Comparison of ENCODE assay signal across 24 mouse cellular contexts in genomic region chrX:94857501-94857900, GRCm38 (mm10).
"Had no signal": no experiment of that assay in that cellular context is flagged by ENCODE, and none has a peak within 500 bp of the region (broad histone marks: within the 10 kb centered on the region; RNA-seq: fewer than 3 reads in every experiment).

No protein-coding gene starts in this region.

- H3K36me3 ChIP-seq: heart, embryonic 13.5 days; heart, embryonic 15.5 days; hindbrain, embryonic 13.5 days; hindbrain, embryonic 15.5 days; kidney, embryonic 15.5 days; limb, embryonic 13.5 days had no signal

- H3K27me3 ChIP-seq: heart, embryonic 13.5 days; heart, embryonic 15.5 days; hindbrain, embryonic 13.5 days; hindbrain, embryonic 15.5 days; limb, embryonic 13.5 days had no signal

- H3K9ac ChIP-seq: heart, embryonic 13.5 days; heart, embryonic 15.5 days; hindbrain, embryonic 13.5 days; hindbrain, embryonic 15.5 days; kidney, embryonic 15.5 days; limb, embryonic 13.5 days had no signal

- H3K4me1 ChIP-seq: heart, embryonic 13.5 days; heart, embryonic 15.5 days; hindbrain, embryonic 13.5 days; hindbrain, embryonic 15.5 days; kidney, embryonic 15.5 days; limb, embryonic 13.5 days had no signal

- H3K9me3 ChIP-seq: heart, embryonic 13.5 days; heart, embryonic 15.5 days; hindbrain, embryonic 13.5 days; hindbrain, embryonic 15.5 days; kidney, embryonic 15.5 days; limb, embryonic 13.5 days had no signal

- H3K4me3 ChIP-seq: gastrocnemius, adult 2 months; heart, adult 2 months; heart, embryonic 13.5 days; heart, embryonic 15.5 days; hindbrain, embryonic 13.5 days; hindbrain, embryonic 15.5 days; kidney, embryonic 15.5 days; limb, embryonic 13.5 days had no signal

- ATAC-seq: hindbrain, postnatal 0 days; intestine, embryonic 16.5 days had no signal

- H3K27ac ChIP-seq: gastrocnemius, adult 2 months; heart, adult 2 months; heart, embryonic 13.5 days; heart, embryonic 15.5 days; hindbrain, embryonic 13.5 days; hindbrain, embryonic 15.5 days; hindbrain, postnatal 0 days; kidney, embryonic 15.5 days; kidney, postnatal 0 days; limb, embryonic 13.5 days had no signal

- DNase-seq: gastrocnemius, adult 2 months; gastrocnemius, postnatal 10 days; gastrocnemius, postnatal 25 days; heart, adult 2 months; heart, postnatal 14 days; heart, postnatal 36 days; kidney, adult 11 months; kidney, adult 2 months; kidney, adult 9 months; kidney, postnatal 14 days; kidney, postnatal 36 days; layer of hippocampus, adult 9-11 months; layer of hippocampus, postnatal 36 days; left cerebral cortex, postnatal 4 days had no signal

- H3K4me2 ChIP-seq: heart, embryonic 11.5 days; heart, embryonic 13.5 days; heart, embryonic 15.5 days; hindbrain, embryonic 13.5 days; hindbrain, embryonic 15.5 days; kidney, embryonic 15.5 days; limb, embryonic 13.5 days had no signal
